Mouse (Mus musculus) brown adipose tissue, adult 24 weeks (tissue): ENCODE results near the gene Timm8a1. TPM values are rescaled to one million over a fixed set of nuclear protein-coding genes. Genes with fewer than 3 reads are reported as not detected.
"Not testable (repeated sequence)": the region's sequence is repeated elsewhere in the genome, so short reads cannot be mapped to it uniquely, and the experiment has no call there.

Experiments used
- H3K27ac ChIP-seq: fragments of 200-500 bp; replicated peaks from 2 replicates; pipeline ENCODE4 v1.5.1; 2012; ENCODE audit warnings: low read depth, mild to moderate bottlenecking, low read length
- H3K4me1 ChIP-seq: fragments of 200-500 bp; 2 replicates; pipeline ENCODE4 v1.6.1; 2012; ENCODE audit warnings: low read length, mixed read lengths; ENCODE audit not compliant: control insufficient read depth, insufficient read depth, insufficient read length
- H3K4me3 ChIP-seq: fragments of 200-500 bp; 2 replicates; pipeline ENCODE4 v1.5.1; 2012; ENCODE audit warnings: low read depth, mild to moderate bottlenecking, low read length, moderate library complexity; ENCODE audit not compliant: insufficient read depth
- polyA plus RNA-seq: library from polyadenylated mRNA; stranded (reverse); fragments of >200 nt; gene quantifications from 2 replicates; pipeline ENCODE4 v1.2.4, GENCODE M21; 2012; ENCODE audit not compliant: missing spikeins, insufficient read depth, insufficient read length

Timm8a1 gene
- polyA plus RNA-seq, 1 experiment = 54.9 TPM

DNA sequence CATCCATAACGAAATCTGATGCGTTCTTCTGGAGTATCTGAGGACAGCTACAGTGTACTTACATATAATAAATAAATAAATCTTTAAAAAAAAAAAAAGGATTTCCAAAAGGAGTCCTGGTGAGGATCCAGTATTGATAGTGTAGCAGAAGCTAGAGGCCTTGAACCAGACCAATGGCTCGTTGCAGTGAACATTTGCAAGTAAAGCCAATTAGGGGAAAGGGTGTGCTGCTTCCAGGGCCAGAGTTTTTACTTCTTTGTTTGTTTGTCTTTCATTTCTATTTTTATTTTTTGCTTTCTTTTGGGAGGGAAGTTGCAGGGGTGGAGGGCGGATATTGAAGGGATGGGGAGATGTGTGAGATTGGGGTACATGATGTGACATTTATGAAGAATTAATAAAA is 11.7 kb upstream of the Timm8a1 start:
- Histone ChIP-seq H3K27ac (no peak overlapping the region), H3K4me3 (no peak overlapping the region), H3K4me1 (no peaks in the 10 kb centered on the region)

DNA sequence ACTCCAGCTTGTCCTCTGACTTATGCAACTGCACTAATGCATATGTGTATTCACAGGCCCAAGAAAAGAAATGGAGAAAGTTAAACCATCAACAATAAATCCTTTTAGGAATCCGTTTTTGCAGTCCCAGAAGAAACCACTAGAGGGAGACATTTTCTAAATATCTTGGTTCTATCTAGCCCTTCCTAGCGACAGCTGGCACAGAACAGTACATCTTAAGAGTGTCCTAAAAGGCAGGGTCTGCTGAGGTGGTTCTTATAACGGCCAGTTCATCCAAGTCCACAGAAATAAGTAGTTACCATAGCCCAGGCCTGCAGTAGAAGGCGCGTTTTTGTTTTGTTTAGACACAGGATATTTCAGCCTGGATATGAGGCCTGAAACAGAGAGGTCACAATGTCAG is 9.2 kb upstream of the Timm8a1 start:
- no peak overlapping the region for H3K4me3 ChIP-seq
- H3K4me1 ChIP-seq = no peaks in the 10 kb centered on the region
- no peak overlapping the region for H3K27ac ChIP-seq

DNA sequence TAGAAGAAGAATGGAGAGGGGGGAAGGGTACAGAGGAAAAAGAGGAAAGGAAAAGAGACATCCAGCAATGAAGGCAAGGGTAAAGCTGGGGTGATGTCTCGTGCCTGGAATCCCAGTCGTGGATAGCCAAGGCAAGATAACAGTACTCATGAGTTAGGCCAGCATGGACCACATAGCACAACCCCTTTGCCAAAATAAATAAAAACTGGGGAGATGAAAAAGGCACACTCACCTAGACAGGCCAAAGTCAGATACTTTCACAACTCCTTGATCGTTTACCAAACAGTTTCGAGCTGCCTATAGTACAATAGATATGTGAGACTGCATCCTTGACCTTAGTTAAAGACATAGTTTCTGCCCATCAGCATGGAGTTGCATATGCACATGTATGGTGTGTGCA is 5.7 kb upstream of the Timm8a1 start:
- Histone ChIP-seq H3K4me3 (no peak overlapping the region), H3K27ac (no peak overlapping the region), H3K4me1 (no peaks in the 10 kb centered on the region)

DNA sequence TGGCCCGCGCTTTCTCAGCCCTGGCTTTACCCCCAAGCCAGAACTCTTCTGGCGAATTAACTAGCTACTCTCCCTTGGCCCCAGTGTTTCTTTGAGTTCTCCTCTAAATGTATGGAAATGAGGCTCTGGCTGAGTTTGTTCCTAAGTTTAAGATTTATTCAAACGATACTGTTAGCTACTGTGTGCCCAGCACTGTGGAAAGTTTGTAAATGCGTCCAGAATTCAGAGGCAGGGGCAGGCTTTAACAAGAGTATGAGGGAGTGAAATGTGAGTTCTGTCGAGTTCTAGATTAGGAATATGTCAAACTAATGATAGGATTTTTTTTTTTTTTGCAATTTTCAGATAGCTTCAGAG is 267 bp upstream of the Timm8a1 start:
- peak overlapping the region; percentile 97; the same call in 1 of the 2 replicates for H3K27ac ChIP-seq
- peak overlapping the region; percentile 94 for H3K4me3 ChIP-seq
- H3K4me1 ChIP-seq = no peaks in the 10 kb centered on the region

DNA sequence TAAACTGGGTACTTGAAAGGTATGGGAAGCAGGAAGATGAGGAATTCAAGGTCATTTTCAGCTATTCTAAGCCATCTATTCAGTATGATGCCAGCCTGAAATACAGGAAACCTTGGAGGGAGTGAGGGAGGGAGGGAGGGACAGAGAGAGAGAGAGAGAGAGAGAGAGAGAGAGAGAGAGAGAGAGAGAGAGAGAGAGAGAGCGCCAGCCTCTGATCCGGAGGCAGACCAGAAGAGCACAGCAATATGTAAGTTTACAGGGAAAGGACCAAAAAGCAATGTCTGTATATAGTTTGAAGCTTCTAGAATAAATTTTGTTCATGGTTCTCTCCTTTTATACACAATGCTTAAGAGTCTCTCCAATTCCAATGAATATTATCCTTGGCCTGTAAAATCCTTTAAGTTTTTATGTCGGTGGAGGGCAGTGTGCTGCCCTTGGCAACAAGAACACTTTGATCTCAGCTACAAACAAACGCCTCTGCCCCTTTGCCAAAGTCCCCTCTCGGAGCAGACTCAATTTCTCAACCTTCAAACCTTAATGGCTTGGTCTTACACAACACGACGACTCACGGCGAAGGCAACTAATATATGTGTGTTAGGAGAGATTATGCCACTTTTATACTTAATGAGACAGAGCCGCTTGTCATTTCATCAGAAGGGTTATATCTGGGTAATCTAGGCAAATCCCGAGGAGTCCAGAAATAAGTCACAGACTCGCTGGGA is 1.1 kb downstream of the Timm8a1 start:
- Histone ChIP-seq H3K4me1 (no peaks in the 10 kb centered on the region), H3K4me3 (peak overlapping the region; percentile 94), H3K27ac (peak overlapping the region; percentile 70)

DNA sequence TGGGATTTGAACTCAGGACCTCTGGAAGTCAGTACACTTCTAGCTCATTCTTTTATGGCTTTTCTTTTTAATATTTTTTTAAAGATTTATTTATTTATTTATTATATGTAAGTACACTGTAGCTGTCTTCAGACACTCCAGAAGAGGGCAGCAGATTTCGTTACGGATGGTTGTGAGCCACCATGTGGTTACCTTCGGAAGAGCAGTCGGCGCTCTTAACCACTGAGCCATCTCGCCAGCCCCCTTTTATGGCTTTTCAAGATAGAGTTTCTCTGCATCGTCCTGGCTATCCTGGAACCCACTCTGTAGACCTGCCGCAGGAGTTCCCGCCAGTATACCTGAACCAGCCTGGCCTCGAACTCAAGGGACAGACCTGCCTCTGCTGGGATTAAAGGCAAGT is 1.9 kb downstream of the Timm8a1 start:
- H3K27ac ChIP-seq, H3K4me1 ChIP-seq, H3K4me3 ChIP-seq: not testable (repeated sequence)

DNA sequence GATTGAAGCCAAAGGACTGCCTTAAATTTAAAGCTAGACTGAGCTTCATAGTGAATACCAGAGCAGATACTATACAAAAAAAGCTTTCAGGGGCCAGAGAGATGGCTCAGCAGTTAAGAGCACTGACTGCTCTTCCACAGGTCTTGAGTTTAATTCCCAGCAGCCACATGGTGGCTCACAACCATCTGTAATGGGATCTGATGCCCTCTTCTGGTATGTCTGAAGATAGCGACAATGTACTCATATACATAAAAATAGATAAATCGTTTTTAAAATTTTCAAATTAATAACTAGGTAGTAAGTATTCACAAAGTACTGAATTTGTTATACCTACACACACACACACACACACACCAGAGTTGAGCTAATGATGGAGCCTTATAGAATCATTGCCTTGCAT is 8.3 kb downstream of the Timm8a1 start:
- no peak overlapping the region for H3K4me3 ChIP-seq
- H3K27ac ChIP-seq = no peak overlapping the region
- no peaks in the 10 kb centered on the region for H3K4me1 ChIP-seq

DNA sequence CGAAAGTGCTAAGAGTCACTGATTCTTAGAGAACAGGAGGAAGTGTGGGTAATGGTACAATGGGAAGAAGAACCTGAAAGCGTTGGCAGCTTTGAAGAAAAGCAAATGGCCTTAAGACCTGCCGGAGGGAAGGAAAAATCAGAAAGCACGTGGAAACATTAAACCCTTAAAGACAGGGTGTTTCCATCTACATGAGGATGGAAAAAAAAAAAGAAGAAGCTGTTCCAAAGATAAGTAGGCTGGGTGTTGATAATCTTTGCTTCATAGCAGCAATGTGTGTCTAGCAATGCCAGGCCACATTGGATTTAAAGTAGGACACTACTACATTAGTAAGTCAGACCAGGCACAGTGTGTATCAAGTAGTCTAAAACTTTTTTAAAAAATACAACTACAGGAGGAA is 16.4 kb downstream of the Timm8a1 start:
- Histone ChIP-seq H3K27ac (no peak overlapping the region), H3K4me3 (no peak overlapping the region), H3K4me1 (no peaks in the 10 kb centered on the region)

DNA sequence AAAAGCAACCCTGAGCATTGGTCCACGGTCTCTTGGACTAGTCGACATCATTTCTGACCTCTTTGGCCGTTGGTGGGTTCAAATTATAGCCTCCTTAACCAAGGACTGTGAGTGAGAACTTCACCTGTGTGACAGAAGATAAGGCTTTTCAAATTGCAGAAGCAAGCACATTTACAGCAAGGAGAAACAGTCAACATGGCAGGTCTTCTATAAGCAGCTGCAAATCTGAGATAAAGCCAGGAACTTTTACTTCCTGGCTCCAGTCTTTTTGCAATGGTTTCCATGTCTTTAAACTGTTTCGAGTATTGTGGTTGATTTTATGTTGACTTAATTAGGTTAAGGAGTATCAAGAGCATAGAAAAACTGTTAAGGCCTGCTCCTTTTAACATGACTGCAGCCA is 17.9 kb downstream of the Timm8a1 start:
- Histone ChIP-seq H3K4me3 (no peak overlapping the region), H3K27ac (no peak overlapping the region), H3K4me1 (no peaks in the 10 kb centered on the region)

DNA sequence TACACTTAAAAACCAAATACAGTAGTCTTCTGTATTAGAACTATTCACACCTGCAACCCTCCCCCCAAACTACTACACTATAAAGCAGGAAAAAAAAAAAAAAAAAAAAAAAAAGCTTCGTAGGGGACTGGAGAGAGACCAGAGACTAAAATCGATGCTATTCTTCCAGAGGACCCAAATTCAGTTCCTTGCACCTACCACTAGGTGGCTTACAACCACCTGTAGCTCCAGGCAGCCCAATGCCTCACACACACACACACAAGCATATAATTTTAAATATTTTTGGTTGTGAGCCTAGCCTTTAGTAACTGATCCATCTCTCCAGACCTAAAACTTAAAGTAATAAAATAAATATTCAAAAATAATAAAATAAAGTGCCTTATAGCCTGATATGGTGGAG is 32.2 kb downstream of the Timm8a1 start:
- Histone ChIP-seq H3K4me3 (no peak overlapping the region), H3K27ac (no peak overlapping the region), H3K4me1 (no peaks in the 10 kb centered on the region)

DNA sequence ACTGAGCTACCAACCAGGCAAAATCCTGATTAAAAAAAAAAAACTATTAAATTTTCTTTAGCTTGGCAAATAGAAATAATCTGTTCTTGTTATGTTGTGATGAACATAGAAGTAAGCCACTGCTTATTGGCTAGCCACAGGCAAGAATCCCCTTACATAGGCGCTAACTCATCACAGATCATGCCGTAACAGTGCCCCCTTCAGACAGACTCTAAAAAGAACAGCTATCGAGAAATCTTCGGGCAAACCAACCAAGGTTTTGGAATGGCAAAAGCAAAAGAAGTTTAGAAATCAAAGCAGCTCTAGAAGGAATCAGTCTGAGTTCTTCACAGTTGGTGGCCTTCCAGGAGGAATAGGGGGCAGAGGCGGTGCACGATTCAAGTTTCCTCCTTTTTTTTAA is 33.7 kb downstream of the Timm8a1 start:
- H3K27ac ChIP-seq = no peak overlapping the region

DNA sequence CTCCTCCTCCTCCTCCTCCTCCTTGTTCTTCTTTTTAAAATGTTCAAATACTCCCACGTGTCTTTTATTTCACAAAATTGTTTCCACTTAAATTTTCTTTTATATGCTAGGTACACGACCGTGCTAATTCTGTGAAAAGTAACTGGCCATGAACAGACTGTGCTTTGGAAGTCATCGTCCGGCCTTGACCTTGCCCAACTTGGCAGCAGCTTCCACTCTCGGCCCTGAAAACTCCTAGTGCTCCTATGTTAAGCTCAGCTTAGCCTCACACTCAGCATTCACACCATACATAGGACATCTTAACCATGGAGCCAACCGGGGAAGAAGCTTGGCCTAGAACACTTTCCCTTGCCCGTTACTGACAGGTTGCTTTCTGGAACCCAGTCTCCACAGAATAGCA is 41.0 kb downstream of the Timm8a1 start:
- no peak overlapping the region for H3K27ac ChIP-seq
- H3K4me3 ChIP-seq = no peak overlapping the region
- no peaks in the 10 kb centered on the region for H3K4me1 ChIP-seq

More for the DNA sequence above, 33.7 kb downstream of the Timm8a1 start:
- H3K4me3 ChIP-seq = no peak overlapping the region
- no peaks in the 10 kb centered on the region for H3K4me1 ChIP-seq

Other genes with a start within 250 kb of the Timm8a1 start
- 1.6 and 3.1 TPM in 2 replicates for gene Tmem35a, start 246.6 kb downstream of the Timm8a1 start, polyA plus RNA-seq
- gene Cenpi, start 233.8 kb downstream of the Timm8a1 start, polyA plus RNA-seq = not detected in 2 replicates
- 0.29 and 0.40 TPM in 2 replicates for gene Drp2, start 137.3 kb downstream of the Timm8a1 start, polyA plus RNA-seq
- gene Taf7l, start 65.4 kb downstream of the Timm8a1 start, polyA plus RNA-seq = not detected in 2 replicates
- 0.79 and 1.4 TPM in 2 replicates for gene Btk, start 41.7 kb upstream of the Timm8a1 start, polyA plus RNA-seq
- 283 and 306 TPM in 2 replicates for gene Rpl36a, start 43.8 kb upstream of the Timm8a1 start, polyA plus RNA-seq
- gene Gla, start 59.3 kb upstream of the Timm8a1 start, polyA plus RNA-seq = 3.0 and 5.2 TPM in 2 replicates
- gene Hnrnph2, start 59.3 kb upstream of the Timm8a1 start, polyA plus RNA-seq = 44.5 and 46.4 TPM in 2 replicates
- 0.40 and 0.67 TPM in 2 replicates for gene Armcx4, start 144.7 kb upstream of the Timm8a1 start, polyA plus RNA-seq
- gene Armcx1, start 176.1 kb upstream of the Timm8a1 start, polyA plus RNA-seq = 4.3 and 8.5 TPM in 2 replicates
- 0.67 TPM in 1 of 2 replicates, not detected in the other for gene Armcx6, start 209.6 kb upstream of the Timm8a1 start, polyA plus RNA-seq
- 11.7 and 16.5 TPM in 2 replicates for gene Armcx3, start 214.7 kb upstream of the Timm8a1 start, polyA plus RNA-seq